Mouse (Mus musculus): ENCODE results near the gene Rnf224. TPM values are rescaled to one million over a fixed set of nuclear protein-coding genes. Genes with fewer than 3 reads are reported as not detected.

The Rnf224 gene
- polyA plus RNA-seq, 1 experiment from 2014 or later: not detected

DNA sequence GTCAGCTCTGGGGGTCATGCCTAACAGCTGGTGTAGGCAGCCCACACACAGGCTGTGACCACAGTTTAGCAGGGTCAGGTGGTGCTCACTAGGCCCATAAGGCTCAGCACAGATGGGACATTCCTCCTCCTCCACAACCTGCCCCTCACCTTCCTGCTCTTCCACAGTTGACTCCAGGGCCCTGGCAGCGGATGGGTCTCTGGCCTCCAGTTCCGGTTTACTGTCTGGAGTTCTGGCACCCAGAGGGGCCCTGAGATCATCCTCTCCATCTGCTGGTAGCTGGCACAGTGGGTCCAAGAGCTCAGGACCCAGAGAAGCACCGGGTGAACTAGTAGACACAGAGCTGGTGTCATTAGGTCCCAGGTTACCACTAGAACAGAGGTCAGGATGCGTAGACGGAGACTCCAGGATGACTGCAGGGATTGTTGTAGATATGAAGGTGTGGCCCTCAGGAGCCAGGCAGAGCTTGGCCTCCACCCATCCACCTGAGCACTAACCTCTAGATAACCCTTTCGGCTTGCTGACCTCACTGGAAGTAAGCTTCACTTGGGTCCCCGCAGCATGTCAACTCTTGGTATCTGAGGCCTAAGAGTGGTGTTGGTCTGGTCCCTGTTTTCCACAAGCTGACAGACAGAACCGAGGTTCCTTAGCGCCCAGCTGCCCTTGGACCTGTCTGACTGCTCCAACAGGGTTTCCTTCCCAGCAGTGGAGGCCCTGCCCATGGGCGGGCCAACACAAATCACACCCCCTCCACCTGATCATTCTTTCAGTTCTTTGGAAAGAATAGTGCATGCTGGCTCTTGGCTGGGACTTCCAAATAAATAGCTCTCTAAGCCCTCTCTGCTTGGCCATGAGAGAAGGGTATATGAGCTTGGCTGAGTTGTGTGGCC, 9.8 kb upstream of the Rnf224 start, which contains the start of gene AL732309.1:
TSS of gene AL732309.1 (minus strand) at position 681 of the 890 bp plus-strand sequence.
- Histone ChIP-seq H3K27ac (no peak within 1 kb of the TSS), H3K36me3 (replicated peaks) (0 out of 2 replicates have a peak, but pooled peaks cover 4% of the 10 kb centered on the region), H3K4me3 (no peak within 1 kb of the TSS), H3K4me2 (no peak within 1 kb of the TSS), H3K9ac (no peak within 1 kb of the TSS), H3K9me3 (no peaks in the 10 kb centered on the region), H3K4me1 (peaks cover 21% of the 10 kb centered on the region), H3K27me3 (replicated peaks) (no peaks in the 10 kb centered on the region)
- no peak for ATAC-seq (replicated peaks)
- 93% methylated on average over 10 of the region's 10 CpGs for WGBS

DNA sequence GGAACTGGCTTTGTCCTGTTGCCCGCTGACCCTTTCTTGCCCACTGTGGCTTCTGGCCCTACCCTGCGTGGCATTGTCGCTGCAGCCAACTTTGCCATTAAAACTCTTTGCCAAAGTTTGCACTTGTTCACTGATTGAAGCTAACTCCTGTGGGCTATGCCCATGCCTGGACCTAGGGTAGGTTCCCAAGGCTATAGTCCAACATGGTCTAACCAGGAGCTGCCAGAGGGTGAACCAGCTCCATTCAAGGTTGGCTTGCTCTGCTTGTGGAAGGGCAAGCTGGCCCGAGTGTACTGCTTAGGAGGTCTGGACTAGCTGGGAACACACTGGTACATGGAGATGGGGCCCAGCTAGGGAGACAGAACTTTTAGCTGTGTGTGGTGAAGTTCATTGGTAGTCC, 7.6 kb upstream of the Rnf224 start:
- Histone ChIP-seq H3K27me3 (replicated peaks) (no peaks in the 10 kb centered on the region), H3K9me3 (no peaks in the 10 kb centered on the region), H3K27ac (no peak overlapping the region), H3K36me3 (replicated peaks) (no peaks in the 10 kb centered on the region), H3K4me3 (no peak overlapping the region), H3K9ac (no peak overlapping the region), H3K4me2 (no peak overlapping the region), H3K4me1 (peaks cover 31% of the 10 kb centered on the region)
- 89% methylated on average over 4 of the region's 4 CpGs for WGBS
- no peak for ATAC-seq (replicated peaks)

DNA sequence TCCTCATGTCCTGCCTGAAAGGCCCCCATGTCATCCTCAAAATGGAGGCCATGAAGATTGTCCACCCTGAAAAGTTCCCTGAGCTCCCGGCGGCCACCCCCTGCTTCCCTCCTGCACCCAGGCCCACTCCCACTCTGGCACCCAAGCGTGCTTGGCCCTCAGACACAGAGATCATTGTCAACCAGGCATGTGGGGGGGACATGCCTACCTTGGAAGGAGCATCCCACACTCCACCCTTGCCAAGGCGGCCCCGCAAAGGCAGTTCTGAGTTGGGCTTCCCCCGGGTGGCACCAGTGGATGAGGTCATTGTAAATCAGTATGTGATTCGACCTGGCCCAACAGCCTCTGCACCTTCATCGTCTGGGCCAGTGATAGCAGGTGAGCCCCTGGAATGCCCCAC, 6.8 kb upstream of the Rnf224 start:
- peak overlapping the region; percentile 56 for H3K4me3 ChIP-seq
- peak overlapping the region; percentile 65; the same call in 1 of the 2 replicates for H3K9ac ChIP-seq
- H3K9me3 ChIP-seq: no peaks in the 10 kb centered on the region
- peaks cover 31% of the 10 kb centered on the region for H3K4me1 ChIP-seq
- peak overlapping the region; percentile 90 for H3K4me2 ChIP-seq
- H3K27me3 ChIP-seq (replicated peaks): no peaks in the 10 kb centered on the region
- no peak overlapping the region for H3K27ac ChIP-seq
- no peaks in the 10 kb centered on the region for H3K36me3 ChIP-seq (replicated peaks)
- 81% methylated on average over 8 of the region's 8 CpGs for WGBS
- ATAC-seq (replicated peaks): no peak

DNA sequence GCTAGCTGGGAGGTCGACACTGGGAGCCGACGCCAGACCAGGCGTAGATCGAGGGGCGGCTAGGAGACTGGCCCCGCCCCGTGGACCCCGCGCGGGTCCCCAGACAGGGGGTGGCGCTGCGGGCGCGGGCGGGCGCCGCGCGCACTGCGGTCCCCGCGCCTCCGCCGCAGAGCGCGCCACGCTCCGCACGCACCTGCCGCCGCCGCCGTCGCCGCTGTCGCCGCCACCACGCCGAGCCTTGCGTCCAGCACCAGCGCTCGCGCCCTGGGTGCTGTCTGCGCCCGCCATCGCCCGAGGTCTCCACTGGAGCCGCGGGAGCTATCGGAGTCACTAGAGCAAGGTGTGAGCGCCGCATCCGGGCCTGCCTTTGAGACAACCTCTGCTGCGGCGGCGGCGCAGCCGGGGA, 5.5 kb upstream of the Rnf224 start, which contains the start of the genes Rnf208 and Cysrt1:
TSS of gene Rnf208 (plus strand) at position 155 of the 406 bp plus-strand sequence.
TSS of gene Cysrt1 (minus strand) at position 352 of the 406 bp plus-strand sequence.
- ATAC-seq (replicated peaks): peak; percentile 53

DNA sequence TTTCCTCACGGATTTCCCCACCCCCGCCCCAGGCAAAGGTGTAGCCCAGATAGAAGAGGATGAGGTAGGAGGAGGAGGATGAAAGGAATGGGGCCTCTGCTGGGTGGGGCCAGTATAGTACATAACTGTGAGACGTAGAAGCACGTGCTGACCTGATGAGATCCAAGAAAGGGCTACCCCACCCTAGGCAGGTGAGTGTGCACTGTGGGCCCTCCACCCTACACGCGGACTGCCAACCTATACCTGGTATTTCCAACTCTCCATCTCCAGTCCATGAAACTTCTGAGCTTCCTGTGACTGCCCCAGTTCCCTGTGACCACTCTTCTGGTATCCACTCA, 4.8 kb upstream of the Rnf224 start:
- 18% methylated on average over 6 of the region's 6 CpGs for WGBS
- H3K9ac ChIP-seq: no peak overlapping the region
- peak overlapping the region; percentile 90 for H3K4me2 ChIP-seq
- no peaks in the 10 kb centered on the region for H3K27me3 ChIP-seq (replicated peaks)
- peaks cover 31% of the 10 kb centered on the region for H3K4me1 ChIP-seq
- H3K27ac ChIP-seq: peak overlapping the region; percentile 77
- H3K9me3 ChIP-seq: no peaks in the 10 kb centered on the region
- ATAC-seq (replicated peaks): peak; percentile 53
- H3K36me3 ChIP-seq (replicated peaks): no peaks in the 10 kb centered on the region
- H3K4me3 ChIP-seq: peak overlapping the region; percentile 56

More for the DNA sequence above, 5.5 kb upstream of the Rnf224 start, which contains the start of the genes Rnf208 and Cysrt1:
- Histone ChIP-seq H3K27me3 (replicated peaks) (no peaks in the 10 kb centered on the region), H3K9me3 (no peaks in the 10 kb centered on the region), H3K4me3 (peak within 1 kb of the TSS; percentile 56), H3K36me3 (replicated peaks) (no peaks in the 10 kb centered on the region), H3K9ac (peak within 1 kb of the TSS; percentile 65), H3K4me1 (peaks cover 31% of the 10 kb centered on the region), H3K4me2 (peak within 1 kb of the TSS; percentile 90), H3K27ac (peak within 1 kb of the TSS; percentile 77)
- WGBS: 0% methylated on average over 59 of the region's 59 CpGs

DNA sequence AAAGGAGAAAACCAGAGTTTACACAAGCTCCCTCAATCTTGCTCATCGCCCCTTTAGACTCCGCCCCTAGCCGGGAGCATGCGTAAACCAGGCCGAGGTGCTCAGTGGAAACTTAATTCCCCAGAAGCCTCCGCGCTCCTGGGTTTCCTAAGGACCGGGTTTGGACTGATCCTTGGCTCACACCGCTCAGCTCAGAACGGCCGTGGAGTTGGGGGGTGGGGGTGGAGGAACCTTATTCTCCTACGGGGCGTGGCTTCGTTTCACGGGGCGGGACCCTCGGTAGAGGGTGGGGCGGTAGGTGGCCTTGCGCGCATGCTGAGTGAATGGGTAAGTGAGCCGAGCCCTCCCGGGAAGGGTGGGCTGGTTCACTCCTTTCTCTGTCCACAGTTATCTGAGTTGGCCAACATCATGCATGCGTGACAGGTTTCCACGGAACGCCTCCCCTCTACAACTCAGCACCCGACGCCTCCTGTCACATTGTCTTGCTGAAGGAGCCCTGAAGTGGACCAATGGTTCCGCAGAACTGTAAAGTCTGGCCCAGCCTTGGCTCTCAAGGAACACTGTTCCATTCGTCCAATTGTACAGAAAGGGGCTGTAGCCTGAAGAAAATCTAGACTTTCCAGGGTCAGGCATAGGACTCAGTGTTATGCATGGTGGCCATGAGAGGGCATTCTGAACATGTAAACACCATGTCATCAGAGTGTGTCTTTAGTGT, 4.3 kb upstream of the Rnf224 start:
- Histone ChIP-seq H3K27ac (peak overlapping the region; percentile 77), H3K4me2 (peak overlapping the region; percentile 90), H3K4me1 (peaks cover 31% of the 10 kb centered on the region), H3K9me3 (no peaks in the 10 kb centered on the region), H3K36me3 (replicated peaks) (no peaks in the 10 kb centered on the region), H3K4me3 (peak overlapping the region; percentile 56), H3K9ac (peak overlapping the region; percentile 40; the same call in 1 of the 2 replicates), H3K27me3 (replicated peaks) (no peaks in the 10 kb centered on the region)
- 2% methylated on average over 29 of the region's 29 CpGs for WGBS
- ATAC-seq (replicated peaks): peak; percentile 71

DNA sequence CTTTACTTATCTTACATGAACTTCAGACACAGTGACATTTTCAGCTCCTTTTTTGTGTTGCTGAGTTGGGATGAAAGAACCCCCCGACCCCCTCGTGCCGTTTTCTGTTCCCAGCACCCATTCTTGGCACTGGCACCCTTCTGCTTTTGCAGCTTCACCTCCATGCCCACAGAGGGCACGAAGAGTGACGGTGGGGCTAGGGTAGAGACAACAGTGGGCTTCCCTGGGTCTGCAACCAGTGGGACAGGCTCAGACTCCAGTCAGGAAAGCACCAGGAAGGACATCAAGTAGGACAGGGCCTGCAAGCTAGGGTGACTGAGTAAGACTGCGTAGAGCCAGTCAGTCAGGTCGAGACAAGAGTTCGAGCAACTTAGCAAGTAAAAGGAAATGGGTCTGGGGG, 3.7 kb upstream of the Rnf224 start:
- ATAC-seq (replicated peaks): peak; percentile 12; the same call in 1 of the 2 replicates
- no peaks in the 10 kb centered on the region for H3K36me3 ChIP-seq (replicated peaks)
- peak overlapping the region; percentile 56 for H3K4me3 ChIP-seq
- H3K27ac ChIP-seq: peak overlapping the region; percentile 77
- 47% methylated on average over 8 of the region's 8 CpGs for WGBS
- 0 out of 2 replicates have a peak, but pooled peaks cover under 1% of the 10 kb centered on the region for H3K27me3 ChIP-seq (replicated peaks)
- no peaks in the 10 kb centered on the region for H3K9me3 ChIP-seq
- peaks cover 31% of the 10 kb centered on the region for H3K4me1 ChIP-seq
- no peak overlapping the region; the same call in 1 of the 2 replicates for H3K9ac ChIP-seq
- H3K4me2 ChIP-seq: peak overlapping the region; percentile 90

DNA sequence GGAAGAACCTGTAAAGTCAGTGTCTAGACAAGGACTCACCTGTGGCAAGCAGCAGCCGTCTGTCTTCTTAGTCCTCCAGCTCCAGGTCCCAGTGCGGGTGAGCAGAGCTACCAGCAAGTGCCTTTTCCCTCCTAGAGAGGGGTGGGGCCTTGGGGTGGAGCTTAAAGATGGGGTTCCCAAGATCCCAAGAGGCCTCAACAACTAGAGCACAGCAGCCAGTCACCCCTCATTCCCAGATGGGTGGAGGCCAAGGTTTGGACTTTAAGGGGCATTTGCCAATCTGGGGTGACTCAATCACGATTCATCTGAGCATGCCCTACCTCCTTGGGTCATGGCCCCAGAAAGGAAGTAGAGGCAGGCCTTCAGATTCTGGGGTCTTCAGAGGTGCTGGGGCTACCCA, 3.2 kb upstream of the Rnf224 start:
- no peak overlapping the region for H3K9ac ChIP-seq
- no peak overlapping the region for H3K4me2 ChIP-seq
- H3K36me3 ChIP-seq (replicated peaks): no peaks in the 10 kb centered on the region
- no peak overlapping the region for H3K27ac ChIP-seq
- H3K27me3 ChIP-seq (replicated peaks): peaks cover 6% of the 10 kb centered on the region; the same call in 1 of the 2 replicates
- 90% methylated on average over 3 of the region's 3 CpGs for WGBS
- no peak overlapping the region for H3K4me3 ChIP-seq
- no peaks in the 10 kb centered on the region for H3K9me3 ChIP-seq
- ATAC-seq (replicated peaks): no peak
- peaks cover 31% of the 10 kb centered on the region for H3K4me1 ChIP-seq

DNA sequence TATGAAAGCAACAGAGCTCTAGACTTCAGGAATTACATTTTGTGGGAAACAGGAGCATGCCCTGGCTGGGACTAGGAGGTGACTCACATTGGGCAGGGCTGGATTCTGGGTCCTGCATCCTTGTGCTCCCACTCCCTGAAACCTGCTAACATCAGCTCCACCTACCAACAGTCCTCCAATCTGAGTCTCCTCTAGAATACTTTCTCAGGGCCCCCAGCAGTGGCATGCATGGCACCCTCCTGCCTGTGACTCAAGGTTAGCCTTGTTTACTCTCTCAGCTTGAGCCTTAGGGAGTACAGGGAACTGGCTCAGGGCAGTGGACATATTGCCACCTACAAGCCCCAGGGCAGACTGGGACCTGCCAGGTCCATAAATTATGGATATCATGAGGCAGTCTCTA, 1.5 kb upstream of the Rnf224 start:
- ATAC-seq (replicated peaks): no peak

DNA sequence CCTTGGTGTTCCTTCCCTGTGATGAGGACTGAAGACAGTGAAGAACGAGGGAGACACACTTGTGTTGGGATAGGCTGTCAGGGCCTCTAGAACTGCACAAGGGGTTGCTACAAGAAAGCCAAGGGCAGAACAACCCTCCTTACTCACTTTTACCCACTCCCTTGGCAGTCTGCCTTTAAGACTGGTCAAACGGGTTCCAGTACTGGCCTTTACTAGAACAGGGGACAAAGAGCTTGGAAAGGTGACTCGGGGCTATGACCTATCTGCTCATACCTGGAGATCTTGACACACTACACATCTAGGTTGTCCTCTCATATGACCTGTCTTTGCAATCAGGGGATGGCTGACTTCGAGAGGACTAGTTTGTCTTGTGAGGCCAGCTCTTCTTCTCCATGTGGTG, 935 bp upstream of the Rnf224 start:
- no peak for ATAC-seq (replicated peaks)
- Histone ChIP-seq H3K4me2 (no peak overlapping the region), H3K4me1 (peaks cover 15% of the 10 kb centered on the region), H3K4me3 (no peak overlapping the region), H3K27ac (no peak overlapping the region), H3K9ac (no peak overlapping the region), H3K36me3 (replicated peaks) (no peaks in the 10 kb centered on the region), H3K27me3 (replicated peaks) (peaks cover 6% of the 10 kb centered on the region; the same call in 1 of the 2 replicates), H3K9me3 (no peaks in the 10 kb centered on the region)
- 74% methylated on average over 4 of the region's 4 CpGs for WGBS

More for the DNA sequence above, 1.5 kb upstream of the Rnf224 start:
- H3K4me2 ChIP-seq: no peak overlapping the region
- H3K9ac ChIP-seq: no peak overlapping the region
- H3K9me3 ChIP-seq: no peaks in the 10 kb centered on the region
- no peak overlapping the region for H3K4me3 ChIP-seq
- peaks cover 6% of the 10 kb centered on the region; the same call in 1 of the 2 replicates for H3K27me3 ChIP-seq (replicated peaks)
- no peaks in the 10 kb centered on the region for H3K36me3 ChIP-seq (replicated peaks)
- H3K4me1 ChIP-seq: peaks cover 21% of the 10 kb centered on the region
- no peak overlapping the region for H3K27ac ChIP-seq

DNA sequence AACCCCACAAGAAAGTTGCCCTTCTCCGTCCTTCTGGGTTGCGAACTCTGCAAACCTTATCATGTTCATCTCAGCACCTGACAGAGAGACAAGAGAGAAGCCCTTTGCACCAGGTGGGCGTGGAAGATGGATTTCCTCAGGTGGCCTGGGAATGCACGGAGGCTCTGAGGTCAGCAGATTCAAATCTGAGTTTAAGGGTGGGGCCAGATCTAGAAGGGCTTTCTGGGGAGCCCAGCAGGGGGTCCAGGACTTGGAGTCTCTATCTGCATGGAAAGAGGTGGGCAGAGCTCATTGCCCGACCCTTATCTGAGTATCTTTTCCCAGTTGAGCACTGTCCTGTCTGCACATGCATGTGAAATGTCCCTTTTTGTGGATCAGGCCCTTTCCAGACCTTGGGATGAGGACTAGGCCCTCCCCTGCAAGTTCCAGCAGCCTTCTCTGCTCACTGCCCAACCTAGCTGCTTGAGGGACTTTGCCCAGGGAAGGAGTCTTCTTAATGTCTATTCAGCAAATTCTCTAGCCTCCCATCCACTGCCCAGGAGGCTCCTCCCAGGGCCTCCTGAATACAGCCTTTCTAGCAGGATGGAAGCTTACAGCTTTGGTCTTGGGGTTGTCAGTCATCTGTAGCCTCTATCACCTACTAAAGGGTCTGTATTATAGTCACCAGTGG, 1.9 kb downstream of the Rnf224 start:
- no peak overlapping the region for H3K27ac ChIP-seq
- no peaks in the 10 kb centered on the region for H3K9me3 ChIP-seq
- H3K9ac ChIP-seq: no peak overlapping the region
- no peak overlapping the region for H3K4me2 ChIP-seq
- no peaks in the 10 kb centered on the region for H3K36me3 ChIP-seq (replicated peaks)
- H3K4me3 ChIP-seq: no peak overlapping the region
- peaks cover 6% of the 10 kb centered on the region; the same call in 1 of the 2 replicates for H3K27me3 ChIP-seq (replicated peaks)
- H3K4me1 ChIP-seq: no peaks in the 10 kb centered on the region
- WGBS: 74% methylated on average over 5 of the region's 5 CpGs
- ATAC-seq (replicated peaks): no peak

Data from midbrain, embryonic 15.5 days (tissue).